ENCODE assay signal across 28 mouse cellular contexts in genomic region chr17:5329478-5329877, GRCm38 (mm10).
A peak's percentile ranks its signal among the peaks of the same experiment; 100 is the strongest.
DNase-seq lines count a peak whose midpoint lies in the region; TF ChIP-seq lines count a peak whose summit lies in the region.
"Had no signal": no experiment of that assay in that cellular context is flagged by ENCODE, and none has a peak within 500 bp of the region (broad histone marks: within the 10 kb centered on the region; RNA-seq: fewer than 3 reads in every experiment).

No protein-coding gene starts in this region.

- H3K27ac ChIP-seq in layer of hippocampus, adult 2 months, result peak overlapping the region; percentile 61; the same call in 1 of the 2 replicates
- H3K27ac ChIP-seq: embryonic facial prominence, embryonic 10.5 days; embryonic facial prominence, embryonic 13.5 days; forebrain, embryonic 12.5 days; forebrain, embryonic 15.5 days; gastrocnemius, adult 2 months; heart, embryonic 15.5 days; hindbrain, embryonic 10.5 days; hindbrain, embryonic 13.5 days had no signal

- TF ChIP-seq CTCF in layer of hippocampus, adult 2 months (conservative IDR thresholded peaks at IDR 0.05), result no peak

- intact Hi-C loops in left cerebral cortex, postnatal 14 days (cut with DNase I), result no loop called here

- no peak overlapping the region for H3K4me3 ChIP-seq in layer of hippocampus, adult 2 months
- H3K4me3 ChIP-seq: embryonic facial prominence, embryonic 10.5 days; embryonic facial prominence, embryonic 13.5 days; erythroblast, embryonic 14.5 days; forebrain, embryonic 12.5 days; forebrain, embryonic 15.5 days; gastrocnemius, adult 2 months; heart, embryonic 12.5 days; heart, embryonic 15.5 days; hindbrain, embryonic 10.5 days; hindbrain, embryonic 13.5 days had no signal

- DNase-seq in layer of hippocampus, adult 2 months (ENCODE audit: low spot score in 2 of 2), result no peak
- no peak for DNase-seq in layer of hippocampus, adult 11-12 months (ENCODE audit: low spot score)
- DNase-seq in left cerebral cortex, postnatal 14 days (ENCODE audit: low spot score in 2 of 2), result peak; percentile 34 to 62
- DNase-seq in left cerebral cortex, adult 11 months (ENCODE audit: low spot score), result no peak
- peak; percentile 71 for DNase-seq in brain, adult 2 months (ENCODE audit: low read depth, low spot score)
- no peak for DNase-seq in gastrocnemius, postnatal 10 days
- DNase-seq: adrenal gland, postnatal 10 days; adrenal gland, postnatal 36 days; B cell, adult 2 months; cerebellum, adult 11 months; cerebellum, adult 2 months; cerebellum, adult 9-11 months; cerebellum, postnatal 25 days; embryo, embryonic 11 days; gastrocnemius, adult 2 months; gastrocnemius, postnatal 25 days; heart, adult 18-20 months; heart, postnatal 10 days; heart, postnatal 36 days had no signal

Comparison
In these comparisons a context has a peak if more than half of its experiments do, and no peak if none do; other contexts are left out.
1. DNase-seq: peak in left cerebral cortex, postnatal 14 days (2 of 2) and brain, adult 2 months (single experiment); none in layer of hippocampus, adult 2 months (0 of 2), layer of hippocampus, adult 11-12 months (single experiment), left cerebral cortex, adult 11 months (single experiment) and gastrocnemius, postnatal 10 days (single experiment).